Mouse (Mus musculus) limb, embryonic 14.5 days (tissue): ENCODE results near the gene Ppip5k2. TPM values are rescaled to one million over a fixed set of nuclear protein-coding genes. Genes with fewer than 3 reads are reported as not detected.

Experiments
- ATAC-seq: fragments of 200-750 bp; cut with Nextera tagmentation; 2 replicates; pipeline ENCODE4 v1.8.0; 2017; ENCODE audit warnings: low read depth, moderate number of reproducible peaks, moderate TSS enrichment; ENCODE audit not compliant: low FRiP score
- DNase-seq: peaks from one replicate; pipeline ENCODE4 v3.0.0-alpha.2; 2015; ENCODE audit warnings: low spot score
- H3K27ac ChIP-seq: fragments of 300-500 bp; sonication (generic); replicated peaks from 2 replicates; pipeline ENCODE4 v1.5.1; 2014; ENCODE audit warnings: low read depth, mild to moderate bottlenecking, low read length, moderate library complexity, mixed read lengths
- H3K27me3 ChIP-seq: fragments of 300-500 bp; sonication (generic); 2 replicates; pipeline ENCODE4 v1.6.1; 2014; ENCODE audit warnings: low read length, mixed read lengths; ENCODE audit not compliant: control insufficient read depth, insufficient read depth
- H3K36me3 ChIP-seq: fragments of 300-500 bp; sonication (generic); 2 replicates; pipeline ENCODE4 v1.6.1; 2014; ENCODE audit warnings: mild to moderate bottlenecking, low read length, moderate library complexity, mixed read lengths; ENCODE audit not compliant: control insufficient read depth, insufficient read depth
- H3K4me1 ChIP-seq: fragments of 300-500 bp; sonication (generic); 2 replicates; pipeline ENCODE4 v1.6.1; 2014; ENCODE audit warnings: antibody characterized with exemption, low read length, mixed read lengths; ENCODE audit not compliant: control insufficient read depth, insufficient read depth
- H3K4me2 ChIP-seq: fragments of 300-500 bp; sonication (generic); replicated peaks from 2 replicates; pipeline ENCODE4 v1.6.1; 2014; ENCODE audit warnings: low read depth, mild to moderate bottlenecking, low read length, moderate library complexity; ENCODE audit not compliant: severe bottlenecking
- H3K4me3 ChIP-seq: fragments of 300-500 bp; sonication (generic); replicated peaks from 2 replicates; pipeline ENCODE4 v1.5.1; 2014; ENCODE audit warnings: low read length
- H3K9ac ChIP-seq: fragments of 300-500 bp; sonication (generic); 2 replicates; pipeline ENCODE4 v1.6.1; 2014; ENCODE audit warnings: mild to moderate bottlenecking, low read depth, low read length, moderate library complexity; ENCODE audit not compliant: severe bottlenecking
- H3K9me3 ChIP-seq: fragments of 300-500 bp; sonication (generic); 2 replicates; pipeline ENCODE4 v1.6.1; 2016; ENCODE audit warnings: low read length; ENCODE audit not compliant: control insufficient read depth
- POLR2A ChIP-seq: fragments of 200-500 bp; IDR thresholded peaks from 2 replicates; pipeline ENCODE4 v1.8.0; 2012; ENCODE audit warnings: inconsistent platforms, mild to moderate bottlenecking, moderate library complexity, borderline replicate concordance; ENCODE audit not compliant: insufficient read depth, insufficient read length; ENCODE audit errors: extremely low read depth
- whole genome bisulfite sequencing: fragments of 180-500 bp; shearing (Covaris S2); extraction: QIAGEN DNeasy Blood & Tissue Kit; methylation state at CpG from one replicate; pipeline ENCODE4 v1.1.7; 2014; 5-methylcytosine and 5-hydroxymethylcytosine counted together
- polyA plus RNA-seq, 2 experiments: library from polyadenylated mRNA; depleted of rRNA in 1 of 2; stranded (reverse) in 1 of 2; unstranded in 1 of 2; fragments of >200 nt; fragmentation: Nextera tagmentation in 1 of 2; extraction: Ambion mirVana in 1 of 2; gene quantifications; 2 replicates each; pipeline versions ENCODE4 v1.2.1 to v1.2.3; 2012 to 2014

Ppip5k2 gene
- polyA plus RNA-seq, 2 experiments, result 22.3 to 25.7 TPM

DNA sequence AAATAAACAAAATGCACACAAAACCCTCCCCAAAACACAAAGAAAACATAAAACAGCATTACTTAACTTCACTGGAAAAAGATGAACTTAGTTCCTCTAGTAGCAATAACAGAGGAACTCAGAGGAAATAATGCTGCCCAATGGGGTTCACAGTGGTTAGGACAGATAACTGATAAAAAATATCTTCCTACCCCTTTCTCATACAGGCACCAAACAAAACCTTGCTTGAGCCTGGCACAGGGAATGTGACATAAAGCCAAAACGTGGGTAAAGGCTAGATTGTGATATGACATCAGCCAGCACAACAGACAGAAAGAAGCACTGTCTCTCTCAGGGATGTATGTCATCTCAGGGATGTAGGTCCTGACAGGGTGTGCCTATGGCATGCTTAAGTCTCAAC lies 40.9 kb downstream of the Ppip5k2 start:
- Histone ChIP-seq H3K9me3 (no peaks in the 10 kb centered on the region), H3K36me3 (peaks cover 37% of the 10 kb centered on the region), H3K4me2 (no peak overlapping the region), H3K4me3 (no peak overlapping the region), H3K27ac (no peak overlapping the region), H3K27me3 (no peaks in the 10 kb centered on the region), H3K4me1 (no peaks in the 10 kb centered on the region), H3K9ac (no peak overlapping the region)
- 96% methylated on average over 1 of the region's 1 CpGs for WGBS
- TF ChIP-seq POLR2A, result no peak
- ATAC-seq (no peak), DNase-seq (no peak)

DNA sequence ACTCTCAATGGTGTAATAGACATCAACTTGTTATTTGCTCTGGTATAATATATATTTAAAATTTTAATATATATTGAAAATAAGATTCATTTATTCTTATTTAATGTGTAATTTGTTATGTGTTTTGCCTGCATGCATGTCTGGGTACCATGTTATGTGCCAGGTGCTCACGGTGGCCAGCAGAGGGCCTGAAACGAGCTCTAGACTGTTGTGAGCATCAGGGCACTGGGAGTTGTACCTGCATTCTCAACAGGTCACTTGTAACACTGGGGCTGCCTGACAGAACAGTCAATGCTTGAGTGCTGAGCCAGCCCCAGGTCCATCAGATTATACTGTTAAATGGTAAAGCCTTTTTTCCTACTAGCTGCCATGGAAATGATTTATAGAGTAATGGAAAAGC lies 43.5 kb downstream of the Ppip5k2 start:
- H3K4me1 ChIP-seq, result no peaks in the 10 kb centered on the region
- TF ChIP-seq POLR2A, result no peak
- no peaks in the 10 kb centered on the region for H3K9me3 ChIP-seq
- H3K4me3 ChIP-seq, result no peak overlapping the region
- WGBS, result 77% methylated on average over 2 of the region's 2 CpGs
- no peak for DNase-seq
- H3K9ac ChIP-seq, result no peak overlapping the region
- H3K36me3 ChIP-seq, result peaks cover 33% of the 10 kb centered on the region
- ATAC-seq, result no peak
- no peak overlapping the region for H3K27ac ChIP-seq
- no peak overlapping the region for H3K4me2 ChIP-seq
- H3K27me3 ChIP-seq, result no peaks in the 10 kb centered on the region

GRCm38 (mm10) chr1:97718440-97718839 lies 51.8 kb downstream of the Ppip5k2 start:
- DNase-seq (no peak), ATAC-seq (no peak)
- Histone ChIP-seq H3K27ac (no peak overlapping the region), H3K4me2 (no peak overlapping the region), H3K27me3 (no peaks in the 10 kb centered on the region), H3K9me3 (no peaks in the 10 kb centered on the region), H3K4me3 (no peak overlapping the region), H3K36me3 (peaks cover 60% of the 10 kb centered on the region), H3K4me1 (no peaks in the 10 kb centered on the region), H3K9ac (no peak overlapping the region)
- 88% methylated on average over 9 of the region's 9 CpGs for WGBS
- TF ChIP-seq POLR2A, result no peak

DNA sequence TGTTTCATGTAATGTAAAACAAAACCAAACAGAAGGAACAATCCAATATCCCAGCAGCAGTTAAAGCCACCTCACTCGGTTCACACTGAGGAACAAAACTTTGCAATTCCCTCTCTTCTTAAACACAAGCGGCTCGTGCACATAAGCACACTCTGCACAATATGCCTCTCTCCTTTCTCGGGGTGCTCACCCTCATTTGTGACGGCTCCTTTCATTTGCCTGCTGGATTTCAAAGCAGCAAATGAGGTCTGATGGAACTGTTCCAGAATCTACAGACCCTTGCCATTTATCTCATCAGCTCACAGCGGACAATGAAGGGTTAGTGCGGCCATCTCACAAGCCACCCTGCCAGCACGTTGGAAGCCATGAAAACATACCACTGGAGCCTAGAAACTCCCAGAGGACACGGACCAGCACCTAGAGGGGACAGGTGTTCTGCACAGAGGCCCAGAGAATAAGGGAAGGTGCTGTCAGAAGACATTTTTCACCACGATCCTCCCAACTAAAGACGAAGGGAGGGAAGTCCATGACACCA lies 55.8 kb downstream of the Ppip5k2 start:
- Histone ChIP-seq H3K27me3 (no peaks in the 10 kb centered on the region), H3K4me3 (no peak overlapping the region), H3K9me3 (no peaks in the 10 kb centered on the region), H3K9ac (no peak overlapping the region), H3K4me2 (no peak overlapping the region), H3K27ac (no peak overlapping the region), H3K36me3 (peaks cover 61% of the 10 kb centered on the region), H3K4me1 (no peaks in the 10 kb centered on the region)
- no peak for TF ChIP-seq POLR2A
- 86% methylated on average over 11 of the region's 11 CpGs for WGBS
- DNase-seq (no peak), ATAC-seq (no peak)

DNA sequence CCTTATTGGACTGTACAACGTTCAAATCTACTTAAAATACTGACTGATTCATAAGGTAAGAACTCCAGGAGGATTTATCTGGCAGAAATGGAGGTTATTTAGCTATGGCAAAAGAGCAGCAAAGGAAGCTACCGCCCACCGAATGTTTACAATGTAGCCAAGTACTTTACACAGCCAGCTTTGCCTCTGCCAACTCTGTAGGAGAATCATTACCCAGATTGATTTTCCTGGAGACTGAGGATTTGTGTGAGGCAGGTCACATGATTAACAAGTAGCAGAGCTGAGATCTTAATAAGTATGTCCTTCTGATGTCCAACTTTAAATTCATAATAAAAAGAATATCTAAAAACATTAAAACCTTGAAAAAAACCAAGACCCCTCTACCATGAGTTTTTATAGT lies 59.7 kb downstream of the Ppip5k2 start:
- Histone ChIP-seq H3K4me3 (no peak overlapping the region), H3K4me2 (no peak overlapping the region), H3K36me3 (peaks cover 49% of the 10 kb centered on the region), H3K27ac (no peak overlapping the region), H3K9ac (no peak overlapping the region), H3K4me1 (no peaks in the 10 kb centered on the region), H3K9me3 (no peaks in the 10 kb centered on the region), H3K27me3 (no peaks in the 10 kb centered on the region)
- ATAC-seq (no peak), DNase-seq (no peak)
- WGBS, result 93% methylated on average over 3 of the region's 3 CpGs
- TF ChIP-seq POLR2A, result no peak

GRCm38 (mm10) chr1:97705389-97705788 lies 64.8 kb downstream of the Ppip5k2 start:
- no peak for TF ChIP-seq POLR2A
- H3K4me1 ChIP-seq, result no peaks in the 10 kb centered on the region
- H3K9ac ChIP-seq, result no peak overlapping the region
- ATAC-seq (no peak), DNase-seq (no peak)
- no peak overlapping the region for H3K27ac ChIP-seq
- no peak overlapping the region for H3K4me3 ChIP-seq
- no peaks in the 10 kb centered on the region for H3K9me3 ChIP-seq
- H3K27me3 ChIP-seq, result no peaks in the 10 kb centered on the region
- peaks cover 25% of the 10 kb centered on the region for H3K36me3 ChIP-seq
- no peak overlapping the region for H3K4me2 ChIP-seq
